Mouse (Mus musculus): ENCODE results near the gene Cdca4. TPM values are rescaled to one million over a fixed set of nuclear protein-coding genes. Genes with fewer than 3 reads are reported as not detected.

Cdca4 gene
- total and polyA plus RNA-seq, 3 experiments, result 78.0 to 128 (median 78.0) TPM

DNA sequence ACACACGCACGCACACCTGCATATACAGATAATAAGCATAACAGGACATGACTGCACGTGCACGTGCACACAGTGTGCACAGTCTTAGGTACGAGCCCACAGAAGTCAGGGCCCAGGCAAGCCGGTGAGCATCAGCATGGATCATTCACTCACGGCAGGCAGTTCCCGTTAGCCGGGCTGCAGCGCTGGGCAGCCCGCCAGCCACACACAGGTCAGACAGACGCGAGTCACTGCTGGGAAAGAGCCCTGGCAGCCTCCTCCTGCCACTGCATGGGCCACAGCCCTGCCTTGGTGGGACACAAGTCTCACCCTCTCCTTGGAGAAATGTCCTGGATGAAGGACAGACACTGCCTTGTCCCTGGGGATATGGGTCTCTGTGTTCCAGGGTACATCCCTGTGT lies 25.2 kb downstream of the Cdca4 start:
- Histone ChIP-seq H3K27me3 (replicated peaks) (peaks cover 7% of the 10 kb centered on the region), H3K4me1 (ENCODE audit: control insufficient read depth in 1 of 2, insufficient read depth in 2 of 2) (peaks cover 22 to 41% of the 10 kb centered on the region in 2 experiments), H3K36me3 (replicated peaks in 1 of 2; ENCODE audit: control insufficient read depth in 1 of 2, insufficient read depth in 1 of 2, low read length in 1 of 2) (no peaks in the 10 kb centered on the region), H3K27ac (ENCODE audit: insufficient read depth, low read depth) (no peak overlapping the region), H3K4me2 (ENCODE audit: insufficient read depth, low read depth, poor library complexity, severe bottlenecking) (no peak overlapping the region), H3K9me3 (replicated peaks; ENCODE audit: low read length) (no peaks in the 10 kb centered on the region), H3K9ac (ENCODE audit: insufficient read depth, low read depth) (no peak overlapping the region), H3K79me2 (replicated peaks; ENCODE audit: control insufficient read depth, extremely low read depth, insufficient read depth, poor library complexity, severe bottlenecking) (no peaks in the 10 kb centered on the region), H3K4me3 (replicated peaks in 1 of 3; ENCODE audit: low read depth in 2 of 3, low read length in 2 of 3, poor library complexity in 1 of 3) (no peak overlapping the region)
- DNase-seq (ENCODE audit: extremely low read depth), result no peak
- TF ChIP-seq UBTF (IDR thresholded peaks at IDR 0.05; ENCODE audit: low read depth, low read length) (no peak), EP300 (IDR thresholded peaks at IDR 0.05; ENCODE audit: low read length) (no peak)
- dilution Hi-C loops (cut with MboI; ENCODE audit: extremely low pct_ligation_motif_present, extremely low pct_unique_long_range_greater_than_20kb, low sequenced_read_pairs) (no loop called here), in situ Hi-C loops (cut with MboI; ENCODE audit: low pct_ligation_motif_present, low pct_unique_long_range_greater_than_20kb, low sequenced_read_pairs) (no loop called here)

DNA sequence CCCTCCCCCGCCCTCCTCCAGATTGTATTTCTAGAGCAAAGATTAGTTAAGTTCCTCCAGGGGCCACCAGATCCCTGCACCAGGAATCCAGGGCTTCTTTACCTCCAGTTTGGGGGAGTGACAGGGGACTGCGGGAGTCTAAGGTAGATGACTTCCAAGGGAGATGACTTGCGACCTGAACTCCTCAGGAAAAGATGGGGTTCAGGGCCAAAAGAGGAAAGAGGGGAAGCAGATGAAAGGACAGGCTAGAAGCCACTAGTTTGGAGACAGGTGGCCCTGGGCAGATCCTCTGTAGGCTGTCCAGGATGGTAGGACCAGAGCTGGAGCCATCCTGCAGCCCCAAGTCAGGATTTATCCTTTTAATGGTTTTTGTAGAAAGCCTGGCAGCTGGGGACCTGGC lies 26.3 kb downstream of the Cdca4 start:
- H3K27ac ChIP-seq (ENCODE audit: insufficient read depth, low read depth), result no peak overlapping the region
- peaks cover 29 to 44% of the 10 kb centered on the region in 2 experiments for H3K4me1 ChIP-seq (ENCODE audit: control insufficient read depth in 1 of 2, insufficient read depth in 2 of 2)
- in situ Hi-C loops (cut with MboI; ENCODE audit: low pct_ligation_motif_present, low pct_unique_long_range_greater_than_20kb, low sequenced_read_pairs) (no loop called here), dilution Hi-C loops (cut with MboI; ENCODE audit: extremely low pct_ligation_motif_present, extremely low pct_unique_long_range_greater_than_20kb, low sequenced_read_pairs) (no loop called here)
- H3K9me3 ChIP-seq (replicated peaks; ENCODE audit: low read length), result no peaks in the 10 kb centered on the region
- H3K9ac ChIP-seq (ENCODE audit: insufficient read depth, low read depth), result no peak overlapping the region
- no peak overlapping the region for H3K4me3 ChIP-seq (replicated peaks in 1 of 3; ENCODE audit: low read depth in 2 of 3, low read length in 2 of 3, poor library complexity in 1 of 3)
- H3K27me3 ChIP-seq (replicated peaks), result peaks cover 6% of the 10 kb centered on the region
- no peak for DNase-seq (ENCODE audit: extremely low read depth)
- no peaks in the 10 kb centered on the region for H3K36me3 ChIP-seq (replicated peaks in 1 of 2; ENCODE audit: control insufficient read depth in 1 of 2, insufficient read depth in 1 of 2, low read length in 1 of 2)
- TF ChIP-seq MAZ (IDR thresholded peaks at IDR 0.05; ENCODE audit: low read depth, low read length) (no peak), RCOR1 (conservative IDR thresholded peaks at IDR 0.05; ENCODE audit: low read depth, low read length) (no peak), ZC3H11A (IDR thresholded peaks at IDR 0.05; ENCODE audit: low read depth, low read length) (no peak), ELF1 (IDR thresholded peaks at IDR 0.05; ENCODE audit: low read depth, low read length) (no peak), UBTF (IDR thresholded peaks at IDR 0.05; ENCODE audit: low read depth, low read length) (no peak), ZNF384 (IDR thresholded peaks at IDR 0.05; ENCODE audit: low read depth, low read length) (no peak), GABPA (IDR thresholded peaks at IDR 0.05; ENCODE audit: insufficient replicate concordance, low read depth, low read length) (no peak), SIN3A (IDR thresholded peaks at IDR 0.05; ENCODE audit: low read length) (no peak), MAFK (IDR thresholded peaks at IDR 0.05; ENCODE audit: insufficient replicate concordance, low read length) (no peak), MAX (IDR thresholded peaks at IDR 0.05; ENCODE audit: low read length) (no peak), USF2 (conservative IDR thresholded peaks at IDR 0.05; ENCODE audit: low read depth, low read length) (no peak), MXI1 (IDR thresholded peaks at IDR 0.05; ENCODE audit: low read depth, low read length) (no peak), ETS1 (conservative IDR thresholded peaks at IDR 0.05; ENCODE audit: low read depth, low read length) (no peak), JUND (conservative IDR thresholded peaks at IDR 0.05; ENCODE audit: low read depth, low read length) (no peak), TBP (conservative IDR thresholded peaks at IDR 0.05; ENCODE audit: low read depth, low read length) (no peak), ZMIZ1 (IDR thresholded peaks at IDR 0.05; ENCODE audit: low read depth, low read length) (no peak), POLR2AphosphoS2 (IDR thresholded peaks at IDR 0.05; ENCODE audit: low read depth, low read length) (no peak), CHD1 (IDR thresholded peaks at IDR 0.05; ENCODE audit: low read depth, low read length) (no peak), PAX5 (IDR thresholded peaks at IDR 0.05; ENCODE audit: low read length) (no peak), E2F4 (IDR thresholded peaks at IDR 0.05; ENCODE audit: insufficient replicate concordance, low read depth, low read length) (no peak)
- no peak overlapping the region for H3K4me2 ChIP-seq (ENCODE audit: insufficient read depth, low read depth, poor library complexity, severe bottlenecking)
- H3K79me2 ChIP-seq (replicated peaks; ENCODE audit: control insufficient read depth, extremely low read depth, insufficient read depth, poor library complexity, severe bottlenecking), result no peaks in the 10 kb centered on the region
